Mouse (Mus musculus) intestine, postnatal 0 days (tissue): ENCODE results near the gene Cds2. TPM values are rescaled to one million over a fixed set of nuclear protein-coding genes. Genes with fewer than 3 reads are reported as not detected.

Experiments
- ATAC-seq: fragments of 200-750 bp; cut with Nextera tagmentation; 2 replicates; pipeline ENCODE4 v1.8.0; 2017; ENCODE audit warnings: mild to moderate bottlenecking, moderate TSS enrichment, moderate library complexity
- H3K27ac ChIP-seq: fragments of 300-500 bp; sonication (generic); 2 replicates; pipeline ENCODE4 v1.5.1; 2014; ENCODE audit warnings: mild to moderate bottlenecking, low read depth, low read length, moderate library complexity
- H3K27me3 ChIP-seq: fragments of 300-500 bp; sonication (generic); replicated peaks from 2 replicates; pipeline ENCODE4 v1.6.1; 2014; ENCODE audit warnings: low read length, mixed read lengths; ENCODE audit not compliant: control insufficient read depth, insufficient read depth
- H3K36me3 ChIP-seq: fragments of 300-500 bp; sonication (generic); 2 replicates; pipeline ENCODE4 v1.6.1; 2014; ENCODE audit warnings: mild to moderate bottlenecking, moderate library complexity; ENCODE audit not compliant: control insufficient read depth, insufficient read depth
- H3K4me1 ChIP-seq: fragments of 300-500 bp; sonication (generic); replicated peaks from 2 replicates; pipeline ENCODE4 v1.6.1; 2014; ENCODE audit warnings: antibody characterized with exemption, low read length, mixed read lengths; ENCODE audit not compliant: control insufficient read depth, insufficient read depth
- H3K4me2 ChIP-seq: fragments of 300-500 bp; sonication (generic); replicated peaks from 2 replicates; pipeline ENCODE4 v1.6.1; 2014; ENCODE audit warnings: low read depth, mild to moderate bottlenecking, moderate library complexity
- H3K4me3 ChIP-seq: fragments of 300-500 bp; sonication (generic); 2 replicates; pipeline ENCODE4 v1.5.1; 2014; ENCODE audit warnings: low read depth, low read length
- H3K9ac ChIP-seq: fragments of 300-500 bp; sonication (generic); 2 replicates; pipeline ENCODE4 v1.6.1; 2014; ENCODE audit warnings: mild to moderate bottlenecking, low read depth, low read length
- H3K9me3 ChIP-seq: fragments of 300-500 bp; sonication (generic); 2 replicates; pipeline ENCODE4 v1.6.1; 2016; ENCODE audit warnings: mixed run types; ENCODE audit not compliant: control insufficient read depth
- CTCF ChIP-seq: sonication (generic); IDR thresholded peaks from 2 replicates; pipeline ENCODE4 v1.5.1; 2016; ENCODE audit warnings: low read depth, mild to moderate bottlenecking, control low read depth, antibody characterized with exemption, moderate library complexity
- WGBS: fragments of 180-500 bp; shearing (Covaris S2); extraction: QIAGEN DNeasy Blood & Tissue Kit; methylation state at CpG from one replicate; pipeline ENCODE4 v1.1.7; 2014; 5-methylcytosine and 5-hydroxymethylcytosine counted together
- polyA plus RNA-seq: library from polyadenylated mRNA; unstranded; fragments of >200 nt; fragmentation: Nextera tagmentation; extraction: Ambion mirVana; gene quantifications from 2 replicates; pipeline ENCODE4 v1.2.1, GENCODE M21; 2015

The Cds2 gene
- polyA plus RNA-seq, 1 experiment from 2014 or later, result 16.2 TPM

DNA sequence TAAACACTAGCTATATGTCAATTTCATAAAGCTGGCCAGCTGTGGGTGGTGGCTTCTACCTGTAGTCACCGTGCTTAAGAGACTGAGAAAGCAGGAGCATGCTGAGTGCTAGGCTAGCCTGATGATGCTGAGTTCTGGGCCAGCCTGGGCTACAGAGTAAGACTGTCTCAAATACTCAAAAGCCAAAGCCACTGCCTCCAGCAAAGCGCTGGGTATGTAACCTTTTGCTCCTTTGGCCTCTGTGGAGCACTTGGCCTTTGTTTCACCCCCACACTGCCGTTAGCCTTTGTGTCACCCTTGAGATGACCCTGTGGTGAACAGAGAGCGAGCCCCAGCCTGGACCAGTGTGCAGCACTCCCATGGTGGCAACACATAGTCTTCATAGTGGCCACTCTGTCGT is 57.6 kb downstream of the Cds2 start:
- no peak overlapping the region for H3K4me2 ChIP-seq
- H3K27ac ChIP-seq, result no peak overlapping the region
- no peaks in the 10 kb centered on the region for H3K4me1 ChIP-seq
- H3K9ac ChIP-seq, result no peak overlapping the region
- ATAC-seq, result no peak
- no peaks in the 10 kb centered on the region for H3K9me3 ChIP-seq
- no peak for TF ChIP-seq CTCF
- H3K4me3 ChIP-seq, result no peak overlapping the region
- 75% methylated on average over 5 of the region's 5 CpGs for WGBS
- H3K27me3 ChIP-seq, result no peaks in the 10 kb centered on the region
- H3K36me3 ChIP-seq, result no peaks in the 10 kb centered on the region

DNA sequence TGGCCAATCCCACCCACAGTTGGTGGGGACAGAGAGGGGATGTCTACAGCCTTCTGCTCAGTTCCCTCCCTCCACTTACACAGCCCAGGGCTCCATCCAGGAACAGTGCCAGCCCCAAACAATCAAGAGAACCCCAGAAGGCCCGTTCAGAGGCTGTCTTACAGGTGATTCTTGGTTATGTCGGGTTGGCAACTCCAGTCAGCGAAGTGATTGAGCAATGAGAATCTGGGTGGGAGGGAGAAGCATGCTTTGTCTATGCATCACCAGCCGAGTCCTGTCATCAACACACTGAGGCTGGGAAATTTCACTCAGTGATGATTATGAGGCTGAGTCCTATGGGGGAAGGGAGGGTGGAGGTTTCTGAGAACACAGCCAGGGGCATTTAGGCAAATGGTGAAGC is 60.6 kb downstream of the Cds2 start:
- TF ChIP-seq CTCF, result no peak
- no peak overlapping the region for H3K4me3 ChIP-seq
- no peaks in the 10 kb centered on the region for H3K4me1 ChIP-seq
- no peak overlapping the region for H3K4me2 ChIP-seq
- no peaks in the 10 kb centered on the region for H3K36me3 ChIP-seq
- H3K9ac ChIP-seq, result no peak overlapping the region
- no peaks in the 10 kb centered on the region for H3K9me3 ChIP-seq
- no peak overlapping the region for H3K27ac ChIP-seq
- no peak for ATAC-seq
- WGBS, result 67% methylated on average over 4 of the region's 4 CpGs
- no peaks in the 10 kb centered on the region for H3K27me3 ChIP-seq

DNA sequence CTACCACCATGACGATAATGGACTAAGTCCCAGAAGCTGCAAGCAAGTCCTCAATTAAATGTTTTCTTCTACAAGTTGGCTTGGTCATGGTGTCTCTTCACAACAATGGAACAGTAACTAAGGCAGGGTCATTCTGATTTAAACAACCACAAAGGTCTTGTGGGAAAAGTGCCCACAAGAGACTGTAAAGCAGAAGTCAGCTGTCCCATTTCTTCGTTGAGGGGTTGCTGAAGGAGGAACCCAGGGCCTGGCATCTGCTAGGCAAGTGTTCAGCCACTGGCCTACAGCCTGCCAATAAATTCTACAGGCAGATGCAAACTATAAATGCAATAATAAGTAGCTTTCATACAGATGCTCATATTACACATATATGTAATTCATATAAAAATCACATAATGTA is 74.3 kb downstream of the Cds2 start:
- Histone ChIP-seq H3K27ac (no peak overlapping the region), H3K27me3 (no peaks in the 10 kb centered on the region), H3K4me2 (no peak overlapping the region), H3K36me3 (no peaks in the 10 kb centered on the region), H3K4me1 (no peaks in the 10 kb centered on the region), H3K9me3 (no peaks in the 10 kb centered on the region), H3K4me3 (no peak overlapping the region), H3K9ac (no peak overlapping the region)
- 82% methylated on average over 2 of the region's 2 CpGs for WGBS
- no peak for TF ChIP-seq CTCF
- no peak for ATAC-seq

DNA sequence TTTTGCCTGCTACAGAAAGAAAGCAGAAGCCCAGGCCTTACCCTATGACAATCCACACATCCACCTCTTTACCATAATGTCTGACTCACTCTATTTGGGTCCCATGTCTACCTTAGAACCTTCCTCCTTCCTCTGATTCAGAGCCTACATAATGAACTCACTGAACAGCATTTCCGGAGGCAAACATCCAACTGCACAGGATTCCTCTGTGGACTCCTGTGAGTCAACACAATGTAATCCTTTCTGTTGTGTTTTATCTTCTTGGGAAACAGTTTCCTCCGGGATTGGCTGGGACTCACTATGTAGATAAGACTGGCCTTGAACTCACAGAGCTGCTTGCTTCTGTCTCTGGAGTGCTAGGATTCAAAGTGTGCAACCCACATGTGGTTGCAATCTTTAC is 77.4 kb downstream of the Cds2 start:
- no peak overlapping the region for H3K4me3 ChIP-seq
- H3K9ac ChIP-seq, result no peak overlapping the region
- H3K36me3 ChIP-seq, result no peaks in the 10 kb centered on the region
- H3K9me3 ChIP-seq, result no peaks in the 10 kb centered on the region
- no peak overlapping the region for H3K4me2 ChIP-seq
- H3K4me1 ChIP-seq, result no peaks in the 10 kb centered on the region
- no peak overlapping the region for H3K27ac ChIP-seq
- no peaks in the 10 kb centered on the region for H3K27me3 ChIP-seq
- ATAC-seq, result no peak
- no peak for TF ChIP-seq CTCF
- WGBS, result 40% methylated on average over 2 of the region's 2 CpGs

DNA sequence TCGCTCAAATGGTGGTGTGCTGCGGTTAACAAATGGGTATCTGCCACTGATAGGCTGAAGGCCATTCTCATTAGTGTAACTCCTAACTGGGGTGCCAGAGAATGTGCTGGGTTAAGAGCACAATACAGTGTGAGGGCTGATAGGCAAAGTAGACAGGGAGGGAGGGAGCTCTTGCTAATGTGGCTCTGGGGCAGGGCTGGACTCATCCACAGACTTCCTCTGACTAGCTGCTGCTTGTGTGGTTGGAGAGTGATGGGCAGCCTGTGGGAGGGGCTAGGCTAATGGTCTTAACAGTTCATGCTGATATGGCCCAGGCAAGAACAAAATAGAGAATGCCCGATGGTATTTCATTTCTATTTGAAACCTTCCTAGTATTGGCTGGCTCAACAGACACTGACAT is 78.3 kb downstream of the Cds2 start:
- ATAC-seq, result no peak
- WGBS, result 87% methylated on average over 3 of the region's 3 CpGs
- Histone ChIP-seq H3K27me3 (no peaks in the 10 kb centered on the region), H3K4me1 (no peaks in the 10 kb centered on the region), H3K4me2 (no peak overlapping the region), H3K9ac (no peak overlapping the region), H3K9me3 (no peaks in the 10 kb centered on the region), H3K27ac (no peak overlapping the region), H3K4me3 (no peak overlapping the region), H3K36me3 (no peaks in the 10 kb centered on the region)
- TF ChIP-seq CTCF, result no peak

DNA sequence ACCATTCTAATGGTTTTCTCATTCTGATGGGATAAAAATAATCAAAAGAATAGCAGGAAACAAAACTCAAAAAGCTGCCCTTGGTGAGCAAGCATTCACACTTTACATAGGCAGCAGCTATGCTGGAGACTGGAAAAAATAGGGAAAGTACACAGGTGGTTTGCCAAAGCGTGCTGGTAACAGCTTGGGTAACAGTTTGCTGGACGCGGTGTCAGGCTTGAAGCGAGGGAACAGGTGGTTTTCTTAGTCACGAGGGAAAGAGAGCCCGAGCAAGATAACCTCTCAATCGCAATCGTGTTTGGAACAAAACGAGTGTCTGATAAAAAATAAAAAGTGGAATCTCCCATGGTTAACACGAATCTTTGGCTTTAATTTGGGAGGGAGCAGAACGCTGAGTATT is 80.9 kb downstream of the Cds2 start:
- Histone ChIP-seq H3K9me3 (no peaks in the 10 kb centered on the region), H3K36me3 (no peaks in the 10 kb centered on the region), H3K4me3 (no peak overlapping the region), H3K9ac (no peak overlapping the region), H3K27me3 (no peaks in the 10 kb centered on the region), H3K4me1 (no peaks in the 10 kb centered on the region), H3K27ac (no peak overlapping the region), H3K4me2 (no peak overlapping the region)
- ATAC-seq, result no peak
- WGBS, result 88% methylated on average over 11 of the region's 11 CpGs
- no peak for TF ChIP-seq CTCF

Other genes starting within 250 kb of the Cds2 start
- 4.4 TPM in 2 replicates for gene Rassf2, start 232.9 kb upstream of the Cds2 start, polyA plus RNA-seq
- gene Slc23a2, start 118.0 kb upstream of the Cds2 start, polyA plus RNA-seq, result 6.7 and 8.9 TPM in 2 replicates
- gene Tmem230, start 15.3 kb upstream of the Cds2 start, polyA plus RNA-seq, result 31.2 and 34.3 TPM in 2 replicates
- 105 and 106 TPM in 2 replicates for gene Pcna, start 9.8 kb upstream of the Cds2 start, polyA plus RNA-seq
- gene Prokr2, start 122.3 kb downstream of the Cds2 start, polyA plus RNA-seq, result 0.08 and 0.17 TPM in 2 replicates